Mouse (Mus musculus): ENCODE data around the gene Ckap5. TPM values are rescaled to one million over a fixed set of nuclear protein-coding genes. Genes with fewer than 3 reads are reported as not detected.
"Not testable (repeated sequence)": the region's sequence is repeated elsewhere in the genome, so short reads cannot be mapped to it uniquely, and the experiment has no call there.

Gene Ckap5
- total RNA-seq, 2 experiments from 2014 or later: 124 to 127 TPM

DNA sequence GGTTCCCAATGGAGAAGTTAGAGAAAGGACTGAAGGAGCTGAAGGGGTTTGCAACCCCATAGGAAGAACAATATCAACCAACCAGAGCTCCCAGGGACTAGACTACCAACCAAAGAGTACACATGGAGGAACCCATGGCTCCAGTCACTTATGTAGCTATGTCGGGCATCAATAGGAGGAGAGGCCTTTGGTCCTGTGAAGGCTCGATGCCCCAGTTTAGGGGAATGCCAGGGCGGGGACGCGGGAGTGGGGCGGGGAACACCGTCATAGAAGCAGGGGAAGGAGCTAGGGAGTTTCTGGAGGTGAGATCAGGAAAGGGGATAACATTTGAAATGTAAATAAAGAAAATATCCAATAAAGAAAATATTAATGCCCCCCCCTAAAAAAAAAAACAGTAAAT, 96.8 kb downstream of the Ckap5 start:
- not testable (repeated sequence) for DNase-seq (ENCODE audit: low spot score in 2 of 2)

DNA sequence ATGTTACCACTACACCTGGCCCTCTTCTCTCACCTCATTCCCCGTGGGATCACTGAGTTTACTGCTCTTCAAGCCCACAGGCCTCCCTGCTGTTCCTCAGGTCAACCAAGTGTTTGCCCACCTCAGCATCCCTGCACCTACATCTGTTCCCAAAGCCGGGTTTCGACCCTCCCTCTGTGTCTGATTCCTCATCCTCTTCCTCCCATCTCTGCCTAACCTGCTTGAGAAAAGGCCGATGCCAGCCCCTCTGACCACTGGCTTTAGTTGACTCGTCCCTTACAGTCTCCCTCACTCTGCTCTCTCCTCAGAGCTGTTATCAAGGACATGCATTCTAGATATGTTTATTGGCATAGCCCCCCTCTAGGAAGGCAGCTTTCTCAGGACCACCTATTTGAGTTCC, 100.9 kb downstream of the Ckap5 start:
- DNase-seq (ENCODE audit: low spot score in 2 of 2): no peak

DNA sequence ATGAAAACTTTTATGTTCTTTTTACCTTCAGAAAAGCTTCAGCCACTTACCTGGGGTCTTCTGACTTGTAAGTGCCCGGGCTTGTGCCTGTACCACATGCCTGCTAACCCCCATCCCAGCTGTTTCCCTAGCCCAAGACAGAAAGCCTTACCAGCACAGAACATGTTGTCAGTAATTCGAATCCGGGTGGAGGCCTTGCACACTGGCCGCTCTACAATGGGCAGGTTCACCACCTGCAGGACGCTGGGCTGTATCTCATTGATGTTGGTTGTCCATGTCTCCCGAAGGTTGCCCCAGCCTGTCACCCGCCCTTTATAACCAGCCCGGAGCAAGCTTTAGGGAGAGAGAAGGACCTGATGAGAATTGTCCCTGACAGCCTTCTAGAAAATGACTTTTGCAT, 101.6 kb downstream of the Ckap5 start:
- DNase-seq (ENCODE audit: low spot score in 2 of 2): no peak

DNA sequence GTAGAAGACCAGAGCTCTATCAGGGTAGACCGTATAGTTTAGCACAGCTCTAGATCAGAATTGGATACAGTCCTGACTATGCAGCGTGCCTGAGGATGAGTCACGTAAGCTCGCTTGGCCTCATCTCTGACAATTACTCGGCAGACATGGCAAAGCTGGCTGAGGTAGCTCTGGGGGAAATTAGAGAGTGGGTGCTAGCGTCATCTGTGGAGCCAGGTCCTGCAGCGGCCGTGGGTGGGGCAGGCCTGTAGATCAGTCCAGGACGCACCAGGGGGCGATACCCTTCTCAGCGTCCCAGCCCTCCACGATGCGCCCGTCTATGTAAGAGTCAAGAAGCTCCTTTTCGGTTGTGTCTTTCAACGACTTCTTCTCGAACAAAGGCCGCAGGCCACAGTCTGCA, 103.1 kb downstream of the Ckap5 start:
- DNase-seq (ENCODE audit: low spot score in 2 of 2): peak; percentile 24 to 32

DNA sequence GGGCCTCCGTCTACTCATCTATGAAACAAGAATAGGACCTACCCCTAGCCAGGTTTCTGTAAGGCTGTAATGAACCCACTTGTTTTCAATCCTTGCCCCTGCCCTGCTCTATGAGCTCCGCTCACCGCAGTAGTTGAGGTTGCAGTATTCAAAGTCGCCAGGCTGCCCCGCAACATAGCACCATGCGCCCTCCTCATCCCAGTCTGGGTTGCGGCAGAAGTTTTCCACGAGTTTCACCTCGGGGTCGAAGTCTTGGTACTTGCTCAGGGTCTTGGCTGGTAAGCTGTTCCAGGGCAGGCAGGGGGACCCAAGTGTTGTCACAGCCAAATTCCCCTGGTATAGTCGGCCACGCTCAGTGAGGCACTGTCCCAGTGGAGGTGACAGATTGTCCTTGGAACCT, 103.8 kb downstream of the Ckap5 start:
- DNase-seq (ENCODE audit: low spot score in 2 of 2): no peak

DNA sequence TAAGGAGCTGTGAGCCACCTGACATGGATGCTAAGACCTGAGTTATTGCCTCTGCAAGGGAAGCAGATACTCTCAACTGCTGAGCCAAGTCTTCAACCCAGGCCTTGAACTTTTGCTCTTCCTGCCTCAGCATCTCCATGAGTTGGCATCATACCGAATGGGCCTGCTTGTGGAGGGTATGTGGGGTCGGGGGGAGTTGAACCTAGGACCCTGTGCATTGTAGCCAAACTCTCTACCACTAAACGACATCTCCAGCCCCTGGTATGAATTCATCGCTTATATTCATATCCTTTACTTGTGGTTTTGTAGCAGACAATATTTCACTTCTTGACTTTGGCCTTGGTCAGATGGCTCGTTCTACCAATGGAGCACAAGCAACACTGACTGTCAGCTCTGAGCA, 105.3 kb downstream of the Ckap5 start:
- no peak for DNase-seq (ENCODE audit: low spot score in 2 of 2)

DNA sequence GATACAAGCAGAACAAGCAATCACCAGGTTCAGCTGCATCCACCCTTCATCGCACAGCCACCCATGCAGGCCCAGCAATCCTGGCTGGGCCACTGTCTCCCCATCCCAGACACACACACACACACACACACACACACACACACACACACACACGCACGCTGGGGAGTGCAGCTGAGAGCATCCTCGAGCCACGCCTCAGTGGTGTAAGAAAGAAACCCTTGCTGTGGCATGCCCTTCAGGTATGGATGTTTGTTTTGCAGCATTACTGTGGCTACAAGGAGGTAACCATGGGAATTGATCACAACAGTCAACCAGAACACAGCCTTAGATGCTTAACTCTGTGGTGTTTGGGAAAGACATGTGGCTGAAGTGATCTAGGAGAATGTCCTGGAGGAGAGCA, 105.8 kb downstream of the Ckap5 start:
- no peak for DNase-seq (ENCODE audit: low spot score in 2 of 2)

DNA sequence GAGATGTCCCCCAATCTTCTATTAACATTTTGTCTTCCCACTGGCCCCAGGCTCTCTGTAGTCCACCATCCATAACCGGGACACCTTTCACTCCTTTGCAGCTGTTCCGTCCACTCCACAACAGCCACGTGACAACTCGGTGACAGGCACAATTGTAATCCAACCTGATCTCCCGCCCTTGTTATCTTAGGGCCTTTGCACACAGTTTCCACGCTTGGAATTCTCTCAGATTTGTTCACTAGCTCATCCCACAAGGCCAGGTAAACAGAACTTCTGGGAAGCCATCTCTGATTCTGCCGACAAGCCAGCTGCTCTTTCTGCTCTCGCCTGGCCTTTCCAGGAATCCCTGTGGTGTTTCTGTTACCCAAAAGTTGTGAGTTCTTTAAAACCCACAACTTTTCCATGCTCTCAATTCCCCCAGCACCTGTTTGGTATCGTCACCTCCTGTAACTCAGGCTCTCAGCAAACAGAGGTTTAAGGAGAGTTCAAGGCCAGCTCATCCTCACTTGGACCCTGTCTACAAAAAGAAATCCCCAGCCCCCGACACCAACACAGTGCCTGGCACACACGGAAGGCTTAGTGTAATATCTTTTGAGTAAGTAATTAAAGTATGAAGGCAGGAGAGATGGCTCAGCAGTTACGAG, 106.9 kb downstream of the Ckap5 start:
- no peak for DNase-seq (ENCODE audit: low spot score in 2 of 2)

DNA sequence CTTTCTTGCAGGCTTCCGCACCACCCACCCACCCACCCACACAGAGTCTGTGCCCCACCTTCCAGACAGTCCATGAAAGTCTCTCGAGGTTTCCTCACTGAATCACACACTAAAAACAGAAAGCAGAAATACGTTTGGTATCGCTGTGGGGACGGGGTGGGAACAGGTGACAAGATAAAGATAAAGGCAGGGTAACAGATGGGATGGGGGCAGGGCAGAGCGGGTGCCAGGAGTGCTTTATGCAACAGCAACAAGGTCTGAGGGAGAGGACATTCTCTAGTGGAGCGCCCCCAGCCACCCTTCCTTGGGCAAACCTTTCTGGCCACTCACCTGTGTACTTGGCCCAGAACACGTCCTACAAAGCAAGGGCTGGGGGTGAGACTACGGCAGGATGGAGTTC, 108.3 kb downstream of the Ckap5 start:
- DNase-seq (ENCODE audit: low spot score in 2 of 2): peak in 1 of 2 experiments; percentile 23

DNA sequence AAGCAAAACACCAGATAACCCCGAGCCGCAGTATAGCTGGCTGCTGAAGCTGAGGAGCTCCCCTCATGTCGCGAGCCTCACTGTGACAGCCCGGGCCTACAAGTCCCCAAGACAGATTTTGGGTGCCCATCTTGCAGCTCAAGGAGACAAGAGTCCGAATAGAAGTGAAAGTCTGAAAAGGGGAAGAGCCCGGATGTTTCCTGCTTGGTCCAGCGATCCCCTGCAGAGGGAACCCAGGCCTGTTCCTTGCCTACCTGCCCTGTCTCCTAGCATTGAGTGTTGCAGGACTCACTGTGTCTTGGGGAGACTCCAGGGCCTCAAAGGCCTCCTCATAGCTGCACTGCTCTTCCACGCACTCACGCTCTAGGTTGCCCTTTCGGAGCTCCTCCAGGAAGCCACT, 108.9 kb downstream of the Ckap5 start:
- DNase-seq (ENCODE audit: low spot score in 2 of 2): no peak

DNA sequence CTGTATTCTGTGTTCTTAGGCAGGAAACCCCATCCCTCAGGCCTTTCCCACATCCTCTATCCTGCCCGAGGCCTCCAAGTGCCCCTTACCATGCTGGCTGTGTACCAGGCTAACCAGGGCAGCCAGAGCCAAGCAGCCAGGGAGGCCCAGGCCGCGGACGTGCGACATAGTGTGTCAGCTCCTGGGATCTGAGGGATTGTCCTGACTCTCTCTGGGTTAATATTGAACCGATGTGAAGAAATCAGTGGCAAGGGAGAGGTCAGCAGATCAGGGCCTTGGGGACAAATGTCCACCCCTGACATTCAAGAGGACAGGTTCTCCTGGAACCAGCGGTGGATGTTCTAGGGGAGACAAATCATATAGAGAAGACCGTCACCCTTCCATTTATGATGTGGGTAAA, 109.7 kb downstream of the Ckap5 start, which contains the start of gene F2:
F2 (minus strand) TSS at position 186 of the 400 bp plus-strand sequence.
- no peak for DNase-seq (ENCODE audit: low spot score in 2 of 2)

DNA sequence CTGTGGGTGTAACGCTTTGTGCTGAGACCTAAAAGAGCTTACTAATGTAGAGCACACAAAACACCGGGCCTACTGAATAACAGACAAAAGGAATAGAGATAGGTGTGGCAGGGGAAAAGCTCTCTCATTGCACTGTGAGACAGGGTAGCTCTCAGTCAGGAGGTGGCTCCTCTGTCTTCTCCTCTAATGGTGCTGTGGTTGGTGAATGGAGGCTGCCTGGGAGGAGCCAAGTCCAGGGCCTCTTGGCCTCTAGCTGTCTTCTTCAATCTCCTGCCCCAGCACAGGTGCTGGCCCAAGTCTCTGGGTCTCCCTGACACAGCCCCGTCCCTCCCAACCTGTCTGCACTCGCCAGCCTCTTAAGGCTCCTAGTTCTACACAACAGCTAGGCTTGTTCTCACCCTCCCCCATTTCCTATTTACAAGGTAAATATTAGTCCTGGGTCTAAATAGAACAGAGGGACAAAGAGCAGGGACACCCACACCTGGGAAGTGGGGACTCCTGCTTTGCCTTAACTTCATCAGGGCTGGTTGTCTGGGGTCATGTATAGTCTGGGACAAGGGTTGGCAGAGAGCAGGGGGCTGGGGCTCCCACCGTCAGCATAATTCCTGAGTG, 110.3 kb downstream of the Ckap5 start:
- DNase-seq (ENCODE audit: low spot score in 2 of 2): no peak

DNA sequence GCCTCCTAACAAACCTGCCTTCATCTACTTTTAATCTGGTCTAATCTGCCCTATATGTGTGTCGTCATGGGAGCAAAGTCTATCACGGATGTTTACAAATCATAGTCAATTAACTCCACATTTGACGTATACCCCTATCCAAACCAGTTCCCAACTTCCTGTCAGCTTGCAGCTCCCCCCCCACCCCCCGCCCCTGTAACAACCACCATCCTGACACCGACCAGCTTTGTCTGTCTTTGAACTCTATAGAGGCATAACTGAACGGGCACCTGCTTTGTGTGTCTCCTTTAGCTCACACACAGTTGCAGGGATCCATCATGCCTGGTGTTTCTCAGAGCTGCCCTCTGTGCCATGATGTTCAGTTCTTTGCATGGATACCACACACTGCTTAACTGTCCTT, 112.4 kb downstream of the Ckap5 start:
- no peak for DNase-seq (ENCODE audit: low spot score in 2 of 2)

DNA sequence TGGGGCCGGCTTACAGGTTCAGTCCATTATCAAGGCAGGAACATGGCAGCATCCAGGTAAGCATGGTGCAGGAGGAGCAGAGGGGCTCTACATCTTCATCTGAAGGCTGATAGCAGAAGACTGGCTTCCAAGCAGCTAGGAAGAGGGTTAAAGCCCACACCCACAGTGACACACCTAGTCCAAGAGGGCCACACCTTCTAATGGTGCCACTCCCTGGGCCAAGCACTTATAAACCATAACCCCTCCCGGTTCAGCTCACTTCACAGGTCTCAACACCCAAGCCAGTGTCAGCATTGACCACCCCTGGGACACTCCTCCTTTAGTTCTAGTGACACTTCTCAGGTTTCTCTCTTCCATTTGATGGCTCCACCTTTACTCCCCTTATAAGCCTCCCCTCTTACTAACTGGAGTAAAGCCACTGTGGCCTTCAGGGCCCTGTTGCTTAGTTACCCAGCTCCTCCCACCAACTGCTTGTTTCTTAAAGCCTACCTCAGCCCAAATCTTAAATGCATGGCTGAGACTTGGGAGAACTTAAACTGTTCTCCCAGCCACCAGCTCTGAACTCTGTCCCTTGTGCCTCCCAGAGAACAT, 116.4 kb downstream of the Ckap5 start:
- DNase-seq (ENCODE audit: low spot score in 2 of 2): no peak

DNA sequence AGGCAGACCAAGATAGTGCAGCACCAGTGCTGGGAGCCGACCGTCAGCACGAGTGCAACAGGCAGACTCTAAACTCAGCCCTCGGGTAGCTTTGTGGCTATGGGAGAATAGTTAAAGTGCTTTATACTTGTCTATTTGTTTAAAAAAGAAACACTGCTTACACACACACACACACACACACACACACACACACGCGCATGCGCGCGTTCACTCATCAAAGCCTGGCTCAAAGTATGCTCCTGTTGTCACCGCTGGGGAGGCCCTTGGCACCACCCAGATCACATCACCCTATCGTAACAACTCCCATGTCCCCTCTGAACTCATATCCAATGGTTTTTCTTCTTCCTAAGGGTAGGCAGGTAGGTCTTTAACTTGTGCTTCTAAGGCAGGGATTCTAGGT, 117.5 kb downstream of the Ckap5 start:
- DNase-seq (ENCODE audit: low spot score in 2 of 2): no peak

DNA sequence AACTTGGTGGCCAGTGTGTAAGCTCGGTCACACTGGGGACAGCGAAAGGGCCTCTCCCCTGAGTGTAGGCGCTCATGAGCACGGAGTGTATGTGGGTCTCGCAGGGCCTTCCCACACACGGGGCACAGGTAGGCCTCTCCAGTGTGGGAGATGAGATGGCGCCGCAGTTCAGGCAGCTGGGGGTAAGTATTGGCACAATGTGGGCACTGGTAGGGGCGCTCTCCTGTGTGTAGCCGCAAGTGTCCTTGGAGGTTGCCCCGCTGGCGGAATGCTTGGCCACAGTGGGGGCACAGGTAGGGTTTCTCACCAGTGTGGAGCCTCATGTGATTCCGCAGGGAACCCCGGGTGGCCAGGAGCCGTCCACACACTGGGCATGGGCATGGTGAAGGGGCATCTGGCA, 118.8 kb downstream of the Ckap5 start:
- DNase-seq (ENCODE audit: low spot score in 2 of 2): no peak

DNA sequence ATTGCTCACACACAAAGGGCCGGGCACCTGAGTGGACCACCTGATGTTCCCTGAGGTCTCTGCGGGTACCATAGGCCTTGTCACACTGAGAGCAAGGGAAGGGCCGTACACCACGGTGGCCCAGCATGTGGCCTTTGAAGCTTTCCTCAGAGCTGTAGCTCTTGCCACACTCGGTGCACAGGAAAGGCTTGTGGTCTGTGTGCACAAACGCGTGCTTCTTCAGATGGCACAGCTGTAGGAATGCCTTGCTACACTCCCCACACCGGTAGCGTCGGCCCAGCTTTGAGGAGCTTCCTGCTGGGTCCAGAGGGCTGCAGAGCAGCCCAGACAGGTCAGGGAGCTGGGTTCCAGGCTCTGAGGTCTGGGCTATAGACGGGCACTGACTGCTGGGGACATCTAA, 119.2 kb downstream of the Ckap5 start:
- DNase-seq (ENCODE audit: low spot score in 2 of 2): no peak

DNA sequence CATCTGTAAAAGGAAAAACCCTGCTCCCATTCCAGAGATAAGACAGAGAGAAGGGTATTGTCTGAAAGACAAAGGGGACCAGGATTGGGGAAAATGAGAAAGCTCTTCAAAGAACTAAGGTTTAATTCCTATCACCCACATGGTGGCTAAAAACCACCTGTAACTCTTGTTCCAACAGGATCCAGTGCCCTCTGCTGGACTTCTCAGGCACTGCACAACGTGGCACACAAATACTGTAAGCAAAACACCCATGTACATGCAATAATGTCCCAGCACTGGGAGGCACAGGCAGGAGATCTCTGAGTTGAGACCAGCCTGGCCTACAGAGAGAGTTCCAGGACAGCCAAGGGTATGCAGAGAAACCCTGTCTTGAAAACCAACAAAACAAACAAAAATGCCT, 120.2 kb downstream of the Ckap5 start:
- peak; percentile 43 to 64 for DNase-seq (ENCODE audit: low spot score in 2 of 2)

DNA sequence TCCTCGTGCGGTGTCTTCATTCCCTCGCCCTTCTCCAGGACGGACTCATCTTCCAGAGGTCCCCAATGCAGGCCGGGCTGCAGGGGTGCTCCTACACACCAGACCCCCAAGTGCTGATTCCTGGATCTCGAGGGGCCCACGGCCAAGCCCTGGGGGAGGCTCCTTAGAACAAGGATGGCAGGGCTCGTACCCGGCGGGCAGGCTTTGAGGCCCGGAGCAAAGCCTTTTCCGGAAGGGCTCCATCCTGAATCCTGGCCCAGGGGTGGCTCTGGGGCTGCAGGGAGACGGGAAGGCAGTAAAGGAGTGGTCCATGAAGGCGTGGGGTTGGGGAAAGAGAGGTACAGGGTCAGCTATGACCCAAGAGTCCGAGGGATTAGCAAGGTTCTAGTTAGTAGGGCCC, 122.6 kb downstream of the Ckap5 start:
- no peak for DNase-seq (ENCODE audit: low spot score in 2 of 2)

DNA sequence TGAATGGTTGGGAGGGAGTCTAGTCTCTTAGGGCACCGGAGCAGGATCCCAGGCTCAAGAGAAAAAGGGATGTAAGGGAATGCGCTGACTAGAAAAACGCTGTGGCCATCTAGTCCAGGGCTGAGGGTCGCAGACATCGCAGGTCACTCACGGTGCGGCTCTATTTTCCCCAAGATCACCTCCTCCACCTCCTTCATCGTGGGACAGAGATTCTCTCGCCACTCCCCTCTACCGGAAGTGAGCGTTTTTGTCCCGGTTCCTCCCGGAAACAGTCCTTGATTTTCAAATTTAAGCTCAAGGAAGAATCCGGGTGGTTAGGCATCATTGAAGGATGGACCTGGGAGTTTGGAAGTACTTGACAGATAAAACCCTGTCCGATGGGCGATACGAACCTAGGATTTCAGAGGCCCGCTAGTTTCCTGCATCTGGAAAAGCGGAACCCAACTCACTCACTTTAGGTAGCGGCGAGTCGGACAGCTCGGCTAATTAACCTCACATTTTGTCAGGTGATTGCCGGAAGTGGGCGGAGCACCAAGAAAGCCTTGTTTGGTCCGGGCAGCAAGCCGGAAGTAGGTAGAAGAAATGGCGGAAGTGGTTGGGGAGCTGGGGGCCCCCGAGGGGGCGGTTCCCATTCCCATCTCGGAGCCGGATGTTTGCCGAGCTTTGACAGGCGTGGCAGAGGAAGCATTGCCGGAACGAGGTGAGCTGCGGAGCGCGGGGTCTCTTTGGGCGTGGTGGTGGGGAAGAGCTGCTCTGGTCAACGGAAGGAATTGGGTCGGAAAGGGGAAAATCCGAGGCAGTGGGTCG, 123.2 kb downstream of the Ckap5 start, which contains the start of the genes Zfp408 and Arhgap1:
Zfp408 (minus strand) TSS at position 239 of the 807 bp plus-strand sequence.
Arhgap1 (plus strand) TSS at position 308 of the 807 bp plus-strand sequence.
- peak; percentile 95 to 97 for DNase-seq (ENCODE audit: low spot score in 2 of 2)

DNA sequence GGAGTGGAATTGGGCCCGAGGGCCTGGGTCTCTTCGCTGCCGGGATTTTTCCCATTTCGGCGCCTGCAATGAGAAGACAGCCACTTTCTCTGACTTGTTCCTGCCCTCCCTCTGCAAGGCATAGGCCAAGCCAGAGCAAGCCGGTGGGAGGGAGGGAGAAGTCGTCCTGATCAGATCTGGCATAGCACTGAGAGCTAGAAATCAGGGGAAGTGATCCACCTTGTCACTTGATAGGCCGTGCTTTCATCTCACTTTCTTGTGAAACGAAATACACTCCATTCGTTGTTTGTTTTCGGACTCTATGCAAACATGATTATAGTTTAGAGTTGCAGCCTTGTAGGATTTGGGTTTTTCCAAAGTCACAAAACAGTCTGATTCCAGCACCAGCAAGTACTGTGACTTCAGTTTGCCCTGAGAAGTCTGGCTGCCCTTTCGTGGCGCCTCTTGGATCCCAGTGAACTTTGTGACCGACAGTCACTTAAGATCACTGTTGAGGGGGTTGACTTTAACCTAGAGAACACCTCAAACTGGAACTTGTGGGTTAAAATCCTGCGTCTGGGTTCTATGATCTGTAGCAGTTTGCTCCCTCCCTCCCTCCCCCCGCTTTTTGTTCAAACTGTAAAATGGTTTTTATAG, 123.9 kb downstream of the Ckap5 start:
- no peak for DNase-seq (ENCODE audit: low spot score in 2 of 2)

Measured in left cerebral cortex, adult 18-20 months (tissue).